Mouse (Mus musculus): ENCODE data around the gene Serf2.
"Not testable (repeated sequence)": the region's sequence is repeated elsewhere in the genome, so short reads cannot be mapped to it uniquely, and the experiment has no call there.

Serf2 gene

GRCm38 (mm10) chr2:121447006-121447405 lies 2.0 kb upstream of the Serf2 start:
- DNase-seq (ENCODE audit: low spot score in 2 of 2): no peak

- peak; percentile 50 to 67 for DNase-seq (ENCODE audit: low spot score in 2 of 2)
Measured at GRCm38 (mm10) chr2:121448136-121448535, 859 bp upstream of the Serf2 start.

- peak in 1 of 2 experiments; percentile 44 for DNase-seq (ENCODE audit: low spot score in 2 of 2)
Measured at GRCm38 (mm10) chr2:121449545-121450011, 583 bp downstream of the Serf2 start.

DNA sequence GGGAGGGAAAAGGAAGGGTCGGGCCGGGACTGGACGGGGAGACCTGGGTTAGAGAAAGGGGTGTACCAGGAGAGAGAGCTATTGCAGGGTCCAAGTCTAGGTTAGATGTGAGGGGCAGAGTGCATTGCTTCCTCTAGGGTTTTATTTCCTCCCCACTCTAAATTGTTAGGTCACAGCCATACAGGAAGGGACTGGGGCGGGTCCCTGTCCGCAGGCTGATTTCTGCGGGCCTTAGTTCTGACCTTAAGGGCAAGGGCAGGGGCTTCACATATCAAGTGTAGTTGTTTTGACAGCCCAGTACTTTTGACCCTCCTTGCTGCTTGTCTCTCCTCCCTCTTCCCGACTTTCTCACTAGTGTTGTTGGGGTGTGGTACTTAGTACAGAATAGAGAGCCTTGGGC lies 1.1 kb downstream of the Serf2 start:
- DNase-seq (ENCODE audit: low spot score in 2 of 2): peak; percentile 40 to 49

GRCm38 (mm10) chr2:121452361-121452760 lies 3.4 kb downstream of the Serf2 start:
- no peak for DNase-seq (ENCODE audit: low spot score in 2 of 2)

- DNase-seq (ENCODE audit: low spot score in 2 of 2): no peak
Measured at GRCm38 (mm10) chr2:121452990-121453389, 4.0 kb downstream of the Serf2 start, which contains the start of gene Hypk. Gene Hypk, plus strand, starts transcription at chr2:121453290.

DNA sequence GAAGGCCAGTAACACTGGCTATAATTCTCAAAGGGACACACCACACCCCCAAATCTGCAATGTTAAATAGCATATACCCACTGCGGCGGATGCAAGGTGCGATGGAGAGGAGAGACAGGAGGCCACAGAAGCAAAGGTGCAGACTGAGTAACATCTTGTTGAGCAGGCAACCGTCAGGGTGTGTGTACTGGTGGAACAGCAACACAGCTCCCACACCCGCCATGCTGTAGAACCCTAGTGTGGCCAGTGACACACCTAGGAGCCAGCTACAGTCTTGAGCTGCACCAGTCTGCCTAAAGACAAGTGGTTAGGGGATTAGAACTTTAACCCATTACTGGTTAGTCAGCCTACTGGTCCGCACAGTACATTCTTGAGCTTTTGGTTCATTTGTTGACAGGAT lies 4.9 kb downstream of the Serf2 start:
- no peak for DNase-seq (ENCODE audit: low spot score in 2 of 2)

- DNase-seq (ENCODE audit: low spot score in 2 of 2): no peak
Measured at GRCm38 (mm10) chr2:121455534-121455933, 6.5 kb downstream of the Serf2 start.

DNA sequence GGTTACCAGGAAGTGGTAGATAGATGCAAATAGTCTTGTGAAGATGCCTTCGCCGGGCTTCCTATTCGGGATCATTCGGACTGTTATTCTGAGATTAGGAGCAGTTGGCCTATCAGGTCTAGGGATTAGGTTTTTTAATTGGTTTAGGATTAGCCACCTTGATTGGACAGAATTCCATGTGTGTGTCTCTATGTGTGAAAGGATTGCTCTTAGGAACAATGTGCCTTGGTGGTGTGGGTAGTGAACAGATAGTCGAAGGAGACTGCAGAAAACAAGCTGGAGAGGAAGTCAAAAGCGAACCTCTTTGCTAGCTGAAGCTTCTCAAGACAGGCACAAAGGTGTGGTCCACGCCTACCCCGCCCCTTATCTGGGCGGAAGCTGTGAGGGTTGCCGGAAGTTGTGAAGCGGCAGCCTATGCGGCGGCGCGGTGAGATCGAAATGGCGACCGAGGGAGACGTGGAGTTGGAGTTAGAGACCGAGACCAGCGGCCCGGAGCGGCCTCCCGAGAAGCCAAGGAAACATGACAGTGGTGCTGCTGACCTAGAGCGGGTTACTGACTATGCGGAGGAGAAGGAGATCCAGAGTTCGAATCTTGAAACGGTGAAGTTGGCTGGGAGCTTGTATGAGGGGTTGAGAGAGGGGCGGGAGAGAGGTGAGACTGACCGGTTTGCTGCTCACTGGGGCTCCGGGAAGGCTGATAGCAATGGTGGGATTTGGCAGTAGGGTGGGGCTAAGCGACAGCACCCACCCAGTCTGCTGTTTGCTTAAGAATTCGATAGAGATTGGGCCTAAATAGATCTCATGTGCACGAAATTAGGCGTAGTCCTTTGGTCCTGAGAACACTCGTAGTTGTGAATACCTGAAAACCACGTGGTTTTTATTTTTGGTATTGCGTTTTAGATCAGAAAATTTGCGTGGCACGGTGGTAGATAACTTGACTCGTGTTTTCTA lies 8.0 kb downstream of the Serf2 start, which contains the start of gene Serinc4:
Serinc4 (minus strand) TSS at position 90 of the 951 bp plus-strand sequence.
- peak; percentile 77 to 79 for DNase-seq (ENCODE audit: low spot score in 2 of 2)

- no peak for DNase-seq (ENCODE audit: low spot score in 2 of 2)
Measured at GRCm38 (mm10) chr2:121460071-121460470, 11.1 kb downstream of the Serf2 start.

- DNase-seq (ENCODE audit: low spot score in 2 of 2): not testable (repeated sequence)
Measured at GRCm38 (mm10) chr2:121468982-121469381, 20.0 kb downstream of the Serf2 start.

DNA sequence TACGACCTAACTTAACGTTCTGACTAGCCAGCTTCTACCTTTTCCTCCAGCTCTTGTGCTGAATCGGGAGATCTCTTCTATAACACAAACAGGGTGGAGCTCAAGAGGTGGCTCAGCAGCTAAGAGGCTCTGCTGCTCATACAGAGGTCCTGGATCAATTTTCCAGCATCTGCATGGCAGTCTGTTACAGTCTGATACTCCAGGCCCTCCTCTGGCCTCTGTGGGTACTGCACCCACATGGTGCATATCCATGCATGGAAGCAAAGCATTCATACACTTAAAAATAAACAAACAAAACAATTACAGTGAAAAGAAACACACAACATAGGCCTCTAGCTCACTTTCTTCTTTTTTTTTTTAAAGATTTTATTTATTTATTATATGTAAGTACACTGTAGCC lies 23.8 kb downstream of the Serf2 start:
- not testable (repeated sequence) for DNase-seq (ENCODE audit: low spot score in 2 of 2)

DNA sequence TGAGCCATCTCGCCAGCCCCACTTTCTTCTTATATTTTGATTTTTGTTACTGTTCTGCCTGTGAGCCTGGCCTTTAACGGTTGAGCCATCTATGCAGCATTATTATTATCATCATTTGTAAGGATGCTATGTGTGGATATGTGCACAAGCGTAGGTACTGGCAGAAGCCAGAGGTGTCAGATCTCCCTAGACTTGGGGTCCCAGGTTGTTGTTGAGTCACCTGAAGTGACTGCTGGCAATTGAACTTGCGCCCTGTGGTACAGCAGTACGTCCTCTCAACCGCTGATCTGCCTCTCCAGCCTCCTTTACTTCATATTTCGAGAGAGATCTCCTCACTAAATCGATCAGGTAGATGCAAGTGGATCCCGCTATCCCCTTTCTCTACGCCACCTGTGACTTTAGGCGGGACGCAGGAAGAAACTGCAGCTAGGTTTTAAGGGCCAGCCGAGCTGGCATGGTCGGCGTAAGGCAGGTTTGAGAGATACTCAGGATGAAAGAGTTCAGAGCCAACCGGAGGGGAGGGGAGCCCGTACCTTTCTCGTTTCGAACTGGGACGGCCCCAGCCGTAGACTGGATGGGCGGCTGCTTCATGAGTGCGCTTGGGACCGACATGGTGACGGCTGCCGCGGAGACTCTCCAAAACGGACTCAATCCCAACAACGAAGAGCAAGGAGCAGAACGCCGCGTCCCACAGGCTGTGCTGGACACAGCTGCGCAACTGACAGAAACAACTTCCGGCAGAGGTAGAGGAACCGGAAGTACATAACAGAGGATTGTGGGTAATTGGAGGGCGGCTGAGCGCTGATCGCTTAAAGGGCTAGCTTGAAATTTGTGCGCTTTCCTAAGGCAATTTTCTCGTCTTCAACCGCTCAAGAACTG lies 24.5 kb downstream of the Serf2 start, which contains the start of gene Mfap1b:
Mfap1b (minus strand) TSS at position 767 of the 879 bp plus-strand sequence.
- DNase-seq (ENCODE audit: low spot score in 2 of 2): peak; percentile 82 to 86

- DNase-seq (ENCODE audit: low spot score in 2 of 2): no peak
Measured at GRCm38 (mm10) chr2:121474180-121474535, 25.2 kb downstream of the Serf2 start.

GRCm38 (mm10) chr2:121475306-121475705 lies 26.3 kb downstream of the Serf2 start:
- not testable (repeated sequence) for DNase-seq (ENCODE audit: low spot score in 2 of 2)

GRCm38 (mm10) chr2:121477491-121478266 lies 28.7 kb downstream of the Serf2 start:
- no peak for DNase-seq (ENCODE audit: low spot score in 2 of 2)

- DNase-seq (ENCODE audit: low spot score in 2 of 2): no peak
Measured at GRCm38 (mm10) chr2:121480498-121480897, 31.5 kb downstream of the Serf2 start.

- not testable (repeated sequence) for DNase-seq (ENCODE audit: low spot score in 2 of 2)
Measured at GRCm38 (mm10) chr2:121480916-121481315, 31.9 kb downstream of the Serf2 start.

DNA sequence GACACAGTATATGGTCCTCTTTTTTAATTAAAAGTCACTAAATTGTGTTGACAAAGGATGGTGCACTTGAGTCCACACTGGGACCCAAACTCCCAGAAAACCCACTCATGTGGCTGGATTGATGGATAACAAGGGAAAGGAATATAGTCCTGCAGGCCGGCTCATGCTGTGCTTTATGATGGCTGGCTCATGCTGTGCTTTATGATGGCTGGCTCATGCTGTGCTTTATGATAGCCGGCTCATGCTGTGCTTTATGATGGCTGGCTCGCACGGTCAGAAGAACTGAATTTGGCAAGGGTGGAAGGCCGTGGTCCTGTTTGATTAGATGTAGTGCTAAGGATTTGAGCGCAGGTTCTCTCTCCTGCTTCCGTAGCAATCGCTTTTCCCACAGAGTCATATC lies 34.6 kb downstream of the Serf2 start:
- DNase-seq (ENCODE audit: low spot score in 2 of 2): no peak

GRCm38 (mm10) chr2:121484403-121484802 lies 35.4 kb downstream of the Serf2 start:
- not testable (repeated sequence) for DNase-seq (ENCODE audit: low spot score in 2 of 2)

DNA sequence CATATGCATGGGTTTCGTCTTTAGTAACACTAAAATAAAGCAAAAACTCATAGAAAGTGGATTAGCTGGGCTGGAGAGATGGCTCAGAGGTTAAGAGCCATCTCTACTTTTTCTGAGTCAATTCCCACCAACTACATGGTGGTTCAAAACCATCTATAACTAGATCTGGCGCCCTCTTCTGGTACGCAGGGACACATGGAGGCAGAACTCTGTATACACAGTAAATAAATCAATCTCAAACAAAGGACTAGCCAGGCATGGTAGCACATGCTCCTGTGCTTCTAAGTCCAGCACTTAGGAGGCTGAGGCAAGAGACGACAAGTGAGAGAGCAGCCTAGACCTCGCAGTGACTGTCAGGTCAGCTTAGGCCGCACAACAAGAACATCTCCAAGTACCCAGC lies 52.6 kb downstream of the Serf2 start:
- DNase-seq (ENCODE audit: low spot score in 2 of 2): not testable (repeated sequence)

Measured in heart, adult 9 months (tissue).